Mouse (Mus musculus) cortical plate, adult 2 months (tissue): Measurements from ENCODE around the gene Noct.

ENCODE experiments used
- CTCF ChIP-seq: fragments of 200-500 bp; IDR thresholded peaks from 2 replicates; pipeline ENCODE4 v1.5.1; 2011; ENCODE audit warnings: mild to moderate bottlenecking, control low read depth, low read length; ENCODE audit not compliant: insufficient read depth; ENCODE audit errors: extremely low read depth
- POLR2A ChIP-seq: fragments of 200-500 bp; IDR thresholded peaks from 2 replicates; pipeline ENCODE4 v1.6.1; 2011; ENCODE audit warnings: mild to moderate bottlenecking, low read length, control low read depth; ENCODE audit not compliant: insufficient read depth; ENCODE audit errors: extremely low read depth

GRCm38 (mm10) chr3:51229226-51229625 lies 5.0 kb downstream of the Noct start:
- no peak for TF ChIP-seq CTCF
- no peak for TF ChIP-seq POLR2A
